Mouse (Mus musculus) embryo, embryonic 11.5 days (tissue): Measurements from ENCODE around the gene Dcbld2.

Experiments used
- DNase-seq: peaks from one replicate; pipeline ENCODE4 v3.0.0-alpha.2; 2012; ENCODE audit warnings: low read depth, low spot score

Dcbld2 gene

GRCm38 (mm10) chr16:58408062-58408486, at the start of gene Dcbld2:
Dcbld2 (plus strand) TSS chr16:58408443.
- DNase-seq: peak; percentile 98

GRCm38 (mm10) chr16:58377170-58377569, 31.1 kb upstream of the Dcbld2 start:
- DNase-seq: no peak

- no peak for DNase-seq
Observed at GRCm38 (mm10) chr16:58377756-58378503, 30.3 kb upstream of the Dcbld2 start.

GRCm38 (mm10) chr16:58386241-58386757, 21.9 kb upstream of the Dcbld2 start:
- DNase-seq: no peak

GRCm38 (mm10) chr16:58389143-58389755, 19.0 kb upstream of the Dcbld2 start:
- DNase-seq: no peak

- no peak for DNase-seq
Observed at GRCm38 (mm10) chr16:58393036-58393435, 15.2 kb upstream of the Dcbld2 start.

GRCm38 (mm10) chr16:58394156-58394555, 14.1 kb upstream of the Dcbld2 start:
- no peak for DNase-seq

- DNase-seq: no peak
Observed at GRCm38 (mm10) chr16:58398604-58399003, 9.6 kb upstream of the Dcbld2 start.

- no peak for DNase-seq
Observed at GRCm38 (mm10) chr16:58401079-58401478, 7.2 kb upstream of the Dcbld2 start.

GRCm38 (mm10) chr16:58404665-58405064, 3.6 kb upstream of the Dcbld2 start:
- no peak for DNase-seq

GRCm38 (mm10) chr16:58405271-58405670, 3.0 kb upstream of the Dcbld2 start:
- DNase-seq: no peak

GRCm38 (mm10) chr16:58408487-58409281, 441 bp downstream of the Dcbld2 start:
- DNase-seq: no peak

- DNase-seq: no peak
Observed at GRCm38 (mm10) chr16:58409825-58410224, 1.6 kb downstream of the Dcbld2 start.

GRCm38 (mm10) chr16:58414801-58415200, 6.6 kb downstream of the Dcbld2 start:
- no peak for DNase-seq

- DNase-seq: no peak
Observed at GRCm38 (mm10) chr16:58415500-58415899, 7.3 kb downstream of the Dcbld2 start.

GRCm38 (mm10) chr16:58421696-58422354, 13.6 kb downstream of the Dcbld2 start:
- no peak for DNase-seq

- DNase-seq: no peak
Observed at GRCm38 (mm10) chr16:58430246-58430645, 22.0 kb downstream of the Dcbld2 start.

GRCm38 (mm10) chr16:58432384-58432783, 24.1 kb downstream of the Dcbld2 start:
- no peak for DNase-seq

GRCm38 (mm10) chr16:58444735-58445134, 36.5 kb downstream of the Dcbld2 start:
- no peak for DNase-seq

- no peak for DNase-seq
Observed at GRCm38 (mm10) chr16:58446281-58447259, 38.3 kb downstream of the Dcbld2 start.
